Mouse (Mus musculus): ENCODE results near the gene Pds5b. TPM values are rescaled to one million over a fixed set of nuclear protein-coding genes. Genes with fewer than 3 reads are reported as not detected.

Pds5b gene
- total RNA-seq (2023; ENCODE audit: inconsistent age) = 52.4 to 61.0 TPM (median 54.5 TPM) in 4 replicates

DNA sequence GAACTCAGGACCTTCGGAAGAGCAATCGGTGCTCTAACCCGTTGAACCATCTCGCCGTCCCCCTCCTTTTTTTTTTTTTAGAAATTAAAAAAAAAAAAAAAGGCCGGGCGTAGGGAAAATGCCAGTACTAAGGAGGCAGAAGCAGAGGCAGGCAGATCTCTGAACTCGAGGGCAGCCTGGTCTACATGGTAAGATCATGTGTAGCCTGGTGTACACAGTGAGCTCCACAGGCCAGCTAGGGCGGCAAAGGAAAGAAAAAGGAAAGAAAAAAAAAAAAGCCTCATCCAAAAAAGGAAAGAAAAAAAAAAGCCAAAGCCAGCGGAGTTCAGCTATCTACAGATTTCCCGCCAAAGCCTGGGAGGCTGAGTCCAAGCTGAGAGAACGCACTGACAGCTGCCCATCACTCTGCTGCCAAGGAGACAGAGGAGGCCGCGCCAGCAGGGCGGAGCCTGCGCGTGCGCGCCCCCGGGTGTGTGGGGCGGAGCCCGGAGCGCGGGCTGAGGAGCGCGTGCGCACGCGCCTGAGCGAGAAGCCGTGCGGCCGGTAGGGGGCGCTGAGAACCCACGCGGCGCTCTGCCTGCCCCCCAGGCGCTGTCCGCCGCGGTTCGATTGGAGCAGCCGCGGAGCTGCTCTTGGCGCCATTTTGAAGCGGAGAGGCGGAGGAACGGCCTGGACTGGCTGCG, at the start of gene Pds5b:
Pds5b (plus strand) TSS at position 587 of the 683 bp plus-strand sequence.

DNA sequence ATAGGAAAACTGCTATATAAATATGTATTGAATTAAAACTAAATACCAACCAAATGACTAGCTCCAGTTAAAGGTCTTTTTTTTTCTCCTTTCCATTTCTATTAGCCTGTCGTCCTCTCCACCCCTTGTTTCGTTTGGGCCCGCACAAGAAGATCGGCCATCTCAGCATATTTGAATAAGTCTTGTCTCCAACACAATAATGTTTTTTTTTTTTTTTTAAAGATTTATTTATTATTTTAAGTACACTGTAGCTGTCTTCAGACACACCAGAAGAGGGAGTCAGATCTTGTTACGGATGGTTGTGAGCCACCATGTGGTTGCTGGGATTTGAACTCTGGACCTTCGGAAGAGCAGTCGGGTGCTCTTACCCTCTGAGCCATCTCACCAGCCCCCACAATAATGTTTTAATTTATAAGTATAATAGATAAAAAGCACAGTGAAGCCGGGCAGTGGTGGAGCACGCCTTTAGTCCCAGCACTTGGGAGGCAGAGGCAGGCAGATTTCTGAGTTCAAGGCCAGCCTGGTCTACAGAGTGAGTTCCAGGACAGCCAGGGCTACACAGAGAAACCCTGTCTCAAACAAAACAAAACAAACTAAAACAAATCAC, 7.3 kb upstream of the Pds5b start, which contains the start of gene N4bp2l2:
N4bp2l2 (minus strand) TSS at position 51 of the 607 bp plus-strand sequence.

Other genes starting within 250 kb of the Pds5b start
- not detected in 4 replicates for gene Zar1l, start 155.6 kb upstream of the Pds5b start, total RNA-seq (2023; ENCODE audit: inconsistent age)
- 9.4 to 14.0 TPM (median 10.5 TPM) in 4 replicates for gene Brca2, start 151.1 kb upstream of the Pds5b start, total RNA-seq (2023; ENCODE audit: inconsistent age)
- 135 to 168 TPM (median 143 TPM) in 4 replicates for gene N4bp2l1, start 76.6 kb upstream of the Pds5b start, total RNA-seq (2023; ENCODE audit: inconsistent age)
- 149 to 162 TPM (median 155 TPM) in 4 replicates for gene N4bp2l2, start 7.6 kb upstream of the Pds5b start, total RNA-seq (2023; ENCODE audit: inconsistent age)